Mouse (Mus musculus): ENCODE data around the gene Atp5d. TPM values are rescaled to one million over a fixed set of nuclear protein-coding genes. Genes with fewer than 3 reads are reported as not detected.

Gene Atp5d
- total RNA-seq (2014; fragmentation: Nextera tagmentation) (248 and 258 TPM in 2 replicates), total RNA-seq (2017) (81.9 and 82.7 TPM in 2 replicates), polyA plus RNA-seq (2012) (1,539 and 1,678 TPM in 2 replicates)

DNA sequence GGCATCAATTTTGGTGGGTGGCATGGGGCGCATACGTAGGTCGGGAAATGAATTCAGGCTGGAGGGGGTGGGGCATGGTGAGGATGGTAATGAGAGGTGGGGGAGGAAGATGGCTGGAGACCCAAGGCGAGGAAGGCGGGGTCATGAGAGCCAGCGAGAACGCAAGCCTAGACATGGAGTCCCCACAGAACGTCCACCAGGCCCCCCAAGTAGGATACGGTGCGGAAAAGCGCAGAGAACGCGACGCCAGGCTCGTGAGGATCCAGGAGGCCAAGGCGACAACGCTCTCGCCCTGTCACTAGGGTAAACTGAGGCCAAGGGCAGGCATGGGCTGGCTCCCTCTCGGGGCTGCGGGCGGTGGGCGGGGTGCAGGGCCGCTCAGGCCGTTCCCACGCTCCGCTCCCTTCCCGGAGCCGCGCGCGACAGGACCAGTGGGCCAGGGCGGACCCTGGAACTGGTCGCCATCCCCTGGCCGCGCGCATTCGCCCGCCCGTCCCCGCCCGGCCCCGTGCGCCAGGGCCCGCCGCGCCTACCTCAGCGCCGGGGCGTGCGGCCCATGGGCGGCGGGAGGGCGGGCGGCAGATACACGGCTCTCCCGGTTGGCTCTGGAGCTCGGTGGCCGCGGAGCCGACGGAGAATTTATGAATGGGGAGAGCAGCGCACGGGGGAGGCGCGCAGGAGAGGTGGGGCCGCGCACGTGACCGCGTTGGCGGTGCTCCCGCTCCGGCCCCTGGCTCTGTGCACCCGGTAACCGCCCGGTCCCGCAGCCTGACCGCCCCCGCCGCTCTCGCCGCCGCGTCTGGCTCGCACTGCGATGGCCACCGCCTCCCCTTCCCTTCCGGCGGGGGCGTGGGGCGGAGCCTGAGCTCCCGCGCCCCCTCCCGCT, at the start of gene Atp5d:
TSS of gene Atp5d (plus strand) at position 80 of the 886 bp plus-strand sequence.
- peak; percentile 72 for DNase-seq (ENCODE audit: low spot score)
- no peak for ATAC-seq (ENCODE audit: extremely low read depth, insufficient number of reproducible peaks, low FRiP score, poor library complexity, severe bottlenecking)
- no peaks in the 10 kb centered on the region for H3K27me3 ChIP-seq (ENCODE audit: insufficient read depth, low read length)

DNA sequence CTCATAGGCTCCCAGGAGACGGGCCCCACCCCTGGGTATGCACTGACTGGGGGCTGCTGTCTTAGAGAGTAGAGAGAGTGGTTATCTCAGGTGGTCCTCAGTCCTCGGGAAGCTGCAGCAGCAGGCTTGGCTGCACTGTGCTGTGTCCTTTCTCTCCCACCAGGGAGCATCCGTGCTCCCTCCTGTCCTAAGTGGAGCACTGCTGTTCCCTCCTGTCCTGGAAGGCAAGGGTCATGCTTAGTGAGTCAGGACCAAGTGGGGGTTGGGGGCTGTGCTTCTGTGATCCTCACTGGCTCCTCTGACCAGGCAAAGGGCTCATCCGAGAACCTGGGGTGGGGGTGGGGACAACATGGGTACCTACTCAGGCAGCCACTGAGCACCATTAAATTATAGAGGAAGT, 49.3 kb upstream of the Atp5d start:
- ATAC-seq (ENCODE audit: extremely low read depth, insufficient number of reproducible peaks, low FRiP score, poor library complexity, severe bottlenecking): no peak
- H3K4me3 ChIP-seq (ENCODE audit: low read depth, low read length): no peak overlapping the region
- TF ChIP-seq TAL1 (conservative IDR thresholded peaks at IDR 0.05; ENCODE audit: low read depth, low read length): no peak
- TF ChIP-seq POLR2AphosphoS5 (IDR thresholded peaks at IDR 0.05; ENCODE audit: insufficient replicate concordance, low read depth, low read length): no peak
- no peak for TF ChIP-seq CTCF (IDR thresholded peaks at IDR 0.05; ENCODE audit: low read depth, low read length)
- no peak for TF ChIP-seq GATA1 (IDR thresholded peaks at IDR 0.05; ENCODE audit: borderline replicate concordance, low read length)
- no peak for TF ChIP-seq GATA2 (IDR thresholded peaks at IDR 0.05; ENCODE audit: borderline replicate concordance, low read depth, low read length)
- H3K27me3 ChIP-seq (ENCODE audit: insufficient read depth, low read length): no peaks in the 10 kb centered on the region
- H3K36me3 ChIP-seq (replicated peaks): peaks cover 92% of the 10 kb centered on the region
- no peaks in the 10 kb centered on the region for H3K9me3 ChIP-seq (replicated peaks)
- peaks cover 48% of the 10 kb centered on the region for H3K4me1 ChIP-seq (ENCODE audit: insufficient read depth, low read depth, low read length)
- DNase-seq (ENCODE audit: low spot score): no peak

More for the DNA sequence above, at the start of gene Atp5d:
- TF ChIP-seq POLR2AphosphoS5 (IDR thresholded peaks at IDR 0.05; ENCODE audit: insufficient replicate concordance, low read depth, low read length) (no peak), TAL1 (conservative IDR thresholded peaks at IDR 0.05; ENCODE audit: low read depth, low read length) (no peak), CTCF (IDR thresholded peaks at IDR 0.05; ENCODE audit: low read depth, low read length) (no peak), GATA1 (IDR thresholded peaks at IDR 0.05; ENCODE audit: borderline replicate concordance, low read length) (no peak), GATA2 (IDR thresholded peaks at IDR 0.05; ENCODE audit: borderline replicate concordance, low read depth, low read length) (no peak)
- Histone ChIP-seq H3K36me3 (replicated peaks) (peaks cover 50% of the 10 kb centered on the region), H3K9me3 (replicated peaks) (no peaks in the 10 kb centered on the region), H3K4me3 (ENCODE audit: low read depth, low read length) (peak within 1 kb of the TSS; percentile 89), H3K4me1 (ENCODE audit: insufficient read depth, low read depth, low read length) (peaks cover 76% of the 10 kb centered on the region)

DNA sequence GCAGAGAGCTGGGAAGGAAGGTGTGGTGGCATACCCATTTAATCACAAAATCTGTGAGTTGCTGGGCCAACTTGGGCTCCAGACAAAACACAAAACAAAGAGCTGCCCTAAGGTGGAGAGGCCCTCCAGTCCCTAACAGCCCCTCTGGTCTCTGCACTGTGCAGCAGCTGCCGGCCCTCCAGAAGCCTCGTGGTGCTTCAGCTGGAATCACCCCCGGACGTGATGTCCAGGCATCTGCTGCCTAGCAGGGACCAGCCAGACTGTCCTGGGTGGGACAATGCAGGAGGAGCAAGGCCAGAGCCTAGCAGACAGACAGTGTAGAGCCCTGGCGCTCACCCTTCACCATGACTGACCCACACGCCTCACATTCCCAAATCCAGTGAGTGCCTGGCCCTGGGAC, 46.9 kb upstream of the Atp5d start:
- no peak for ATAC-seq (ENCODE audit: extremely low read depth, insufficient number of reproducible peaks, low FRiP score, poor library complexity, severe bottlenecking)
- H3K4me1 ChIP-seq (ENCODE audit: insufficient read depth, low read depth, low read length): peaks cover 65% of the 10 kb centered on the region

DNA sequence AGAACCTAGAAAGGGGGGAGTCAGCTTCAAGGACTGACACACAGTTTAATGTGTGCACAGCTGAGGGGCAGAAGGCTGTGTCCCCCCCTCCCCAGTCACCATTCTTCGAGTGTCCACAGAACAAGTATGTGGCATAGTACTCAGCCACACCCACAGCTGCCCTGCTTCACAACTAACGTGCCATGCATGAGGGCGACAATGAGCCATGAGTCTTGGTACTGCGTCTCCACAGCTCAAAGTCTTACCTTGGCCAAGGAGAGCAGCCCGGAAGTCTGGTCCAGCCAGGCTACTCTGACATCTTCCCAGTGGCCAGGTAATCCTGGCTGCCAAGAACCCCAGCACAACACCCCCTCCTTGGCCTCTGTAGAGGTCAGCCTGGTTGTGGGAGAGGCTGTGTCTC, 45.7 kb upstream of the Atp5d start:
- ATAC-seq (ENCODE audit: extremely low read depth, insufficient number of reproducible peaks, low FRiP score, poor library complexity, severe bottlenecking) (no peak), DNase-seq (ENCODE audit: low spot score) (no peak)
- H3K4me3 ChIP-seq (ENCODE audit: low read depth, low read length): no peak overlapping the region
- H3K36me3 ChIP-seq (replicated peaks): peaks cover 90% of the 10 kb centered on the region
- H3K27me3 ChIP-seq (ENCODE audit: insufficient read depth, low read length): no peaks in the 10 kb centered on the region
- no peaks in the 10 kb centered on the region for H3K9me3 ChIP-seq (replicated peaks)
- peaks cover 66% of the 10 kb centered on the region for H3K4me1 ChIP-seq (ENCODE audit: insufficient read depth, low read depth, low read length)
- no peak for TF ChIP-seq POLR2AphosphoS5 (IDR thresholded peaks at IDR 0.05; ENCODE audit: insufficient replicate concordance, low read depth, low read length)
- no peak for TF ChIP-seq GATA1 (IDR thresholded peaks at IDR 0.05; ENCODE audit: borderline replicate concordance, low read length)
- TF ChIP-seq CTCF (IDR thresholded peaks at IDR 0.05; ENCODE audit: low read depth, low read length): no peak
- no peak for TF ChIP-seq GATA2 (IDR thresholded peaks at IDR 0.05; ENCODE audit: borderline replicate concordance, low read depth, low read length)
- no peak for TF ChIP-seq TAL1 (conservative IDR thresholded peaks at IDR 0.05; ENCODE audit: low read depth, low read length)

More for the DNA sequence above, 46.9 kb upstream of the Atp5d start:
- no peak overlapping the region for H3K4me3 ChIP-seq (ENCODE audit: low read depth, low read length)
- no peaks in the 10 kb centered on the region for H3K27me3 ChIP-seq (ENCODE audit: insufficient read depth, low read length)
- no peaks in the 10 kb centered on the region for H3K9me3 ChIP-seq (replicated peaks)
- H3K36me3 ChIP-seq (replicated peaks): peaks cover 92% of the 10 kb centered on the region
- TF ChIP-seq CTCF (IDR thresholded peaks at IDR 0.05; ENCODE audit: low read depth, low read length): no peak
- no peak for TF ChIP-seq GATA1 (IDR thresholded peaks at IDR 0.05; ENCODE audit: borderline replicate concordance, low read length)
- no peak for TF ChIP-seq GATA2 (IDR thresholded peaks at IDR 0.05; ENCODE audit: borderline replicate concordance, low read depth, low read length)
- no peak for TF ChIP-seq TAL1 (conservative IDR thresholded peaks at IDR 0.05; ENCODE audit: low read depth, low read length)
- no peak for TF ChIP-seq POLR2AphosphoS5 (IDR thresholded peaks at IDR 0.05; ENCODE audit: insufficient replicate concordance, low read depth, low read length)
- DNase-seq (ENCODE audit: low spot score): no peak

DNA sequence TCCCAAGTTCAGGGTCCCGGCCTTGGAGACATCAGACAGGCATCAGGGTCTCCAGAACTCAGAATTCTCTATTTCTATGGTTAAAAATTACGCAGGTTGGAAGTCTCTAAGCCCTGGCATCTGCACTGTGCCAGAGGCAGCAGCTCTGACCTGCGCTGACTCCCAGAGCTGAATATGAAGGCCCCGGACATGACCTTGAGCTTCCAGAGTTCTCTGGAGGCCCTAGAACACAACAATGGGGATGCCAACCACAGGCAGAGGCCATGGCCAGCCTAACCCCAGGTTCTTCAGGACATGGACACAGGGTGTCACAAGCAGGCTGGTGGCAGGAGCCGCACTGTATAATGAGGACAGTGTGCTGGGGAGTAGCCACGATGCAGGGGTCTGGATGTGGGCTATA, 44.3 kb upstream of the Atp5d start:
- Histone ChIP-seq H3K4me3 (ENCODE audit: low read depth, low read length) (no peak overlapping the region), H3K4me1 (ENCODE audit: insufficient read depth, low read depth, low read length) (peaks cover 70% of the 10 kb centered on the region), H3K27me3 (ENCODE audit: insufficient read depth, low read length) (no peaks in the 10 kb centered on the region), H3K36me3 (replicated peaks) (peaks cover 92% of the 10 kb centered on the region), H3K9me3 (replicated peaks) (no peaks in the 10 kb centered on the region)
- no peak for TF ChIP-seq GATA2 (IDR thresholded peaks at IDR 0.05; ENCODE audit: borderline replicate concordance, low read depth, low read length)
- no peak for TF ChIP-seq POLR2AphosphoS5 (IDR thresholded peaks at IDR 0.05; ENCODE audit: insufficient replicate concordance, low read depth, low read length)
- no peak for TF ChIP-seq TAL1 (conservative IDR thresholded peaks at IDR 0.05; ENCODE audit: low read depth, low read length)
- ATAC-seq (ENCODE audit: extremely low read depth, insufficient number of reproducible peaks, low FRiP score, poor library complexity, severe bottlenecking) (no peak), DNase-seq (ENCODE audit: low spot score) (no peak)

DNA sequence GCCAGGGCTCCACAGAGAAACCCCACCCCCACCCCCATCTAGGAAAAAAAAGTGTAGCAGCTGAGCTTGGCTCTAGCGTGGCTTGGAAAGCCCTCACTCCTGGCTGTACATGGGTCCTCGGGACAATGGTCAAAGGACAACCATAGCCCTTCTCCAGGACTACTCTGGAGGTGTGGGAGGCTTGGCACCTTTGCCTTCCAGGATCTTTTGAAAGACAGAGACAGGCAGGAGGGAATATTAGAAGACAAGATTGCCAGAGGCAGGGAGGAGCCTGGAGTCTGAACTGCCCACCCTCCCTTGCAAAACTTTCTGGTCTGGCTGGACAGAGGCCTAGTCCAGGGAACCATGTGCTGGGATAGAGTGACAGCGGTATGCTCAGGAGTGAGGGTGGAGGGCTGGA, 43.7 kb upstream of the Atp5d start:
- ATAC-seq (ENCODE audit: extremely low read depth, insufficient number of reproducible peaks, low FRiP score, poor library complexity, severe bottlenecking) (no peak), DNase-seq (ENCODE audit: low spot score) (no peak)
- Histone ChIP-seq H3K4me1 (ENCODE audit: insufficient read depth, low read depth, low read length) (peaks cover 70% of the 10 kb centered on the region), H3K27me3 (ENCODE audit: insufficient read depth, low read length) (no peaks in the 10 kb centered on the region), H3K36me3 (replicated peaks) (peaks cover 92% of the 10 kb centered on the region), H3K4me3 (ENCODE audit: low read depth, low read length) (no peak overlapping the region), H3K9me3 (replicated peaks) (no peaks in the 10 kb centered on the region)
- TF ChIP-seq GATA1 (IDR thresholded peaks at IDR 0.05; ENCODE audit: borderline replicate concordance, low read length): no peak
- no peak for TF ChIP-seq GATA2 (IDR thresholded peaks at IDR 0.05; ENCODE audit: borderline replicate concordance, low read depth, low read length)
- TF ChIP-seq CTCF (IDR thresholded peaks at IDR 0.05; ENCODE audit: low read depth, low read length): no peak
- no peak for TF ChIP-seq POLR2AphosphoS5 (IDR thresholded peaks at IDR 0.05; ENCODE audit: insufficient replicate concordance, low read depth, low read length)
- no peak for TF ChIP-seq TAL1 (conservative IDR thresholded peaks at IDR 0.05; ENCODE audit: low read depth, low read length)

All from G1E (cell line).